Comparison of ENCODE assay signal across 9 mouse cellular contexts in genomic region chr8:125389756-125390505, GRCm38 (mm10).
DNase-seq lines count a peak whose midpoint lies in the region; ATAC-seq lines count a peak whose summit lies in the region.
"Had no signal": no experiment of that assay in that cellular context is flagged by ENCODE, and none has a peak within 500 bp of the region (broad histone marks: within the 10 kb centered on the region; RNA-seq: fewer than 3 reads in every experiment).

No protein-coding gene starts in this region.

- peak overlapping the region; percentile 92 for H3K27ac ChIP-seq in forebrain, embryonic 14.5 days (ENCODE audit: low read depth, low read length)
- H3K27ac ChIP-seq in heart, embryonic 14.5 days (replicated peaks in 1 of 2; ENCODE audit: control insufficient read depth in 1 of 2, insufficient read depth in 1 of 2, low read depth in 2 of 2, low read length in 2 of 2), result peak overlapping the region; percentile 90 to 92
- H3K27ac ChIP-seq: embryonic facial prominence, embryonic 13.5 days had no signal

- DNase-seq in ovary, adult 18-20 months (ENCODE audit: low spot score), result peak; percentile 52
- DNase-seq in ovary, postnatal 10 days (ENCODE audit: low spot score), result no peak
- peak; percentile 92 for DNase-seq in forebrain, embryonic 14.5 days (ENCODE audit: low spot score)
- DNase-seq in kidney, postnatal 25 days, result peak; percentile 86 to 88
- peak; percentile 73 for DNase-seq in lung, postnatal 14 days
- DNase-seq in spleen, postnatal 36 days (ENCODE audit: low spot score in 2 of 2), result no peak
- no peak for DNase-seq in thymus, postnatal 0 days (ENCODE audit: low spot score)

- no peak overlapping the region for H3K4me3 ChIP-seq in forebrain, embryonic 14.5 days (ENCODE audit: low read depth, low read length)
- no peak overlapping the region for H3K4me3 ChIP-seq in heart, embryonic 14.5 days (ENCODE audit: control insufficient read depth in 1 of 2, insufficient read depth in 1 of 2, low read depth in 1 of 2, low read length in 2 of 2)
- H3K4me3 ChIP-seq: embryonic facial prominence, embryonic 13.5 days had no signal

- H3K9ac ChIP-seq in forebrain, embryonic 14.5 days (ENCODE audit: low read length), result peak overlapping the region; percentile 37; the same call in 1 of the 2 replicates
- peak overlapping the region; percentile 56 for H3K9ac ChIP-seq in heart, embryonic 14.5 days (ENCODE audit: low read length)
- H3K9ac ChIP-seq: embryonic facial prominence, embryonic 13.5 days had no signal

- H3K36me3 ChIP-seq in forebrain, embryonic 14.5 days (ENCODE audit: control insufficient read depth, insufficient read depth, low read length), result no peaks in the 10 kb centered on the region
- H3K36me3 ChIP-seq in heart, embryonic 14.5 days (ENCODE audit: control insufficient read depth, insufficient read depth, low read length), result no peaks in the 10 kb centered on the region
- H3K36me3 ChIP-seq: embryonic facial prominence, embryonic 13.5 days had no signal

- peak; percentile 54 for ATAC-seq in forebrain, embryonic 14.5 days
- no peak for ATAC-seq in heart, embryonic 14.5 days (ENCODE audit: insufficient number of reproducible peaks, insufficient read depth, low FRiP score, low read depth)

- 32% methylated on average over 13 of the region's 13 CpGs for WGBS in forebrain, embryonic 14.5 days
- WGBS in heart, embryonic 14.5 days, result 43% methylated on average over 13 of the region's 13 CpGs

- H3K4me1 ChIP-seq in forebrain, embryonic 14.5 days (ENCODE audit: control insufficient read depth, insufficient read depth, low read length), result peaks cover 56% of the 10 kb centered on the region
- H3K4me1 ChIP-seq in heart, embryonic 14.5 days (ENCODE audit: control insufficient read depth in 2 of 2, insufficient read depth in 2 of 2, low read length in 2 of 2), result peaks cover 51 to 63% of the 10 kb centered on the region in 2 experiments

- H3K27me3 ChIP-seq in forebrain, embryonic 14.5 days (replicated peaks; ENCODE audit: control insufficient read depth, insufficient read depth, low read length), result no peaks in the 10 kb centered on the region
- no peaks in the 10 kb centered on the region for H3K27me3 ChIP-seq in heart, embryonic 14.5 days (ENCODE audit: control insufficient read depth, insufficient read depth, low read length)
- H3K27me3 ChIP-seq: embryonic facial prominence, embryonic 13.5 days had no signal

- peak overlapping the region; percentile 9; the same call in 1 of the 2 replicates for H3K4me2 ChIP-seq in forebrain, embryonic 14.5 days (ENCODE audit: low read length)
- H3K4me2 ChIP-seq in heart, embryonic 14.5 days (ENCODE audit: low read length), result peak overlapping the region; percentile 5
- H3K4me2 ChIP-seq: embryonic facial prominence, embryonic 13.5 days had no signal

- H3K9me3 ChIP-seq in forebrain, embryonic 14.5 days (replicated peaks; ENCODE audit: control insufficient read depth, low read length), result no peaks in the 10 kb centered on the region
- H3K9me3 ChIP-seq in heart, embryonic 14.5 days (ENCODE audit: control insufficient read depth, low read length), result no peaks in the 10 kb centered on the region
- H3K9me3 ChIP-seq: embryonic facial prominence, embryonic 13.5 days had no signal

Comparison
In these comparisons a context has a peak if more than half of its experiments do, and no peak if none do; other contexts are left out.
1. DNase-seq: peak in ovary, adult 18-20 months (single experiment), forebrain, embryonic 14.5 days (single experiment), kidney, postnatal 25 days (2 of 2) and lung, postnatal 14 days (single experiment); none in ovary, postnatal 10 days (single experiment), spleen, postnatal 36 days (0 of 2) and thymus, postnatal 0 days (single experiment).